Mouse (Mus musculus) heart, postnatal 0 days (tissue): ENCODE data around the gene Cdt1.

ENCODE experiments used
- CTCF ChIP-seq: IDR thresholded peaks from 2 replicates; pipeline ENCODE4 v1.5.1; 2016; ENCODE audit warnings: antibody characterized with exemption, control low read depth, low read depth
- EP300 ChIP-seq: IDR thresholded peaks from 2 replicates; pipeline ENCODE4 v1.6.1; 2016; ENCODE audit warnings: antibody characterized with exemption, low read depth

GRCm38 (mm10) chr8:122527937-122528336 lies 39.9 kb upstream of the Cdt1 start:
- TF ChIP-seq CTCF, result no peak
- no peak for TF ChIP-seq EP300
